Mouse (Mus musculus) midbrain, postnatal 0 days (tissue): ENCODE measurements around the gene Lingo3. TPM values are rescaled to one million over a fixed set of nuclear protein-coding genes. Genes with fewer than 3 reads are reported as not detected.

Experiments
- ATAC-seq: fragments of 200-750 bp; cut with Nextera tagmentation; 2 replicates; pipeline ENCODE4 v1.8.0; 2017; ENCODE audit warnings: moderate number of reproducible peaks, mild to moderate bottlenecking, moderate TSS enrichment, moderate library complexity; ENCODE audit not compliant: low FRiP score
- DNase-seq: peaks from one replicate; pipeline ENCODE4 v3.0.0-alpha.2; 2015; ENCODE audit warnings: low spot score
- H3K27ac ChIP-seq: fragments of 300-500 bp; sonication (generic); 2 replicates; pipeline ENCODE4 v1.5.1; 2014; ENCODE audit warnings: low read depth, mild to moderate bottlenecking, low read length, mixed read lengths
- H3K27me3 ChIP-seq: fragments of 300-500 bp; sonication (generic); 2 replicates; pipeline ENCODE4 v1.6.1; 2014; ENCODE audit warnings: low read length, control low read depth, mixed read lengths; ENCODE audit not compliant: insufficient read depth
- H3K36me3 ChIP-seq: fragments of 300-500 bp; sonication (generic); 2 replicates; pipeline ENCODE4 v1.6.1; 2014; ENCODE audit warnings: low read length, control low read depth, mixed read lengths; ENCODE audit not compliant: insufficient read depth
- H3K4me1 ChIP-seq: fragments of 300-500 bp; sonication (generic); 2 replicates; pipeline ENCODE4 v1.6.1; 2014; ENCODE audit warnings: mild to moderate bottlenecking, control low read depth, antibody characterized with exemption, low read length, mixed read lengths; ENCODE audit not compliant: insufficient read depth
- H3K4me2 ChIP-seq: fragments of 300-500 bp; sonication (generic); 2 replicates; pipeline ENCODE4 v1.6.1; 2014; ENCODE audit warnings: low read depth, mild to moderate bottlenecking, low read length, mixed read lengths; ENCODE audit not compliant: poor library complexity, severe bottlenecking
- H3K4me3 ChIP-seq: fragments of 300-500 bp; sonication (generic); 2 replicates; pipeline ENCODE4 v1.5.1; 2014; ENCODE audit warnings: low read depth, mild to moderate bottlenecking, low read length, moderate library complexity
- H3K9ac ChIP-seq: fragments of 300-500 bp; sonication (generic); replicated peaks from 2 replicates; pipeline ENCODE4 v1.6.1; 2014; ENCODE audit warnings: mild to moderate bottlenecking, low read length, moderate library complexity, mixed read lengths; ENCODE audit not compliant: poor library complexity, severe bottlenecking
- H3K9me3 ChIP-seq: fragments of 300-500 bp; sonication (generic); 2 replicates; pipeline ENCODE4 v1.6.1; 2016; ENCODE audit warnings: low read length, control low read depth
- CTCF ChIP-seq: IDR thresholded peaks from 2 replicates; pipeline ENCODE4 v1.5.1; 2016; ENCODE audit warnings: antibody characterized with exemption, mild to moderate bottlenecking
- WGBS: fragments of 180-500 bp; shearing (Covaris S2); extraction: QIAGEN DNeasy Blood & Tissue Kit; methylation state at CpG from one replicate; pipeline ENCODE4 v1.1.7; 2014; 5-methylcytosine and 5-hydroxymethylcytosine counted together
- polyA plus RNA-seq: library from polyadenylated mRNA; unstranded; fragments of >200 nt; fragmentation: Nextera tagmentation; extraction: Ambion mirVana; gene quantifications from 2 replicates; pipeline ENCODE4 v1.2.1, GENCODE M21; 2015
- total RNA-seq: library from RNA; depleted of rRNA; stranded (reverse); fragments of >200 nt; gene quantifications from 2 replicates; pipeline ENCODE4 v1.2.3, GENCODE M21; 2014

The Lingo3 gene
- total and polyA plus RNA-seq, 2 experiments from 2014 or later, result 24.4 to 61.0 TPM

DNA sequence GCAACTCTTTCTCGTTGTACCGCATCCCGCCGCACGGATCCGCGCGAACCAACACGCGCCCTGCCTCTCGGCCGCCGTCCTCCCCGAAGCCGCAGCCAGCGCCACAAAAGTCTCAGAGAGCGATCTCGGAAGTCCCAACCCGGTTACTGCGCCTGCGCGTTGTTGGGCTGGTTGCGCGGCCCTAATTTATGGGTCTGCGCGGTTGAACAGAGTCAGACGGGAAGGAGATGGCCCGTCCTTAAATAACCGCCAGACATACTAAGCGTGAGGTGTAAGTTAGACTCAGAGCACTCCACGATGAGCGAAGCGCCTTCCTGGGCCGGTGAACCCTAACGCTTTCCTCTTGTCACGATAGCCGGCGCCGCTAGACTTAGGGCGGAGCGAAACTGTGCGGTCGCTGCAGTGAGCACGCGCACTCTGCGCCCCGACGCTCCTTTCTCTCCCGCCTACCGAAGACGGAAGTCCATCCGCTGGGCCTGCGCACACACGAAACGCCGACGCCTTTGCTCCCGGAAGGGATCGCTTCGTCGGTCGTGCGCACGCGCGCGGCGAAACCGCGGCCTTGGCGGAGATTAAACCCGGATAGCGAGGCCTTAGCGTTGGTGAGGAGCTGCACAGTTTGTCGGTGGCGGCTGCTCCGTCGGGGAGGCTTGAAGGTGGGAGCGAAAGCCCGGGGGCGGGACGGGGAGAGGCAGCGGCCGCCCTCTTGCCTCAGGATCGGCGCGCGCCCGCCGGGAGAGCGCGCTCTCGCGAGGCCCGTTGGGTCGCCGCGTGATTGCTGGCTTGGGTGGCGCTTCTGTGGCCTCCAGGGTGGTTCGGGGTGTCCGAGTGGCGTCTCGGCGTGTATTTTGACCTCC lies 45.5 kb downstream of the Lingo3 start, which contains the start of the genes Sf3a2 and Plekhj1:
TSS of gene Sf3a2 (plus strand) at position 49 of the 857 bp plus-strand sequence.
TSS of gene Plekhj1 (minus strand) at position 477 of the 857 bp plus-strand sequence.
- no peak for TF ChIP-seq CTCF
- under 1% methylated on average over 102 of the region's 104 CpGs for WGBS
- peaks cover 47% of the 10 kb centered on the region for H3K36me3 ChIP-seq
- no peaks in the 10 kb centered on the region for H3K27me3 ChIP-seq
- H3K27ac ChIP-seq, result peak within 1 kb of the TSS; percentile 99
- no peaks in the 10 kb centered on the region for H3K9me3 ChIP-seq
- peak within 1 kb of the TSS; percentile 79 for H3K4me3 ChIP-seq
- H3K4me1 ChIP-seq, result peaks cover 14% of the 10 kb centered on the region
- peak within 1 kb of the TSS; percentile 94 for H3K4me2 ChIP-seq
- peak; percentile 89 for ATAC-seq
- peak within 1 kb of the TSS; percentile 99 for H3K9ac ChIP-seq
- DNase-seq, result peak; percentile 98

DNA sequence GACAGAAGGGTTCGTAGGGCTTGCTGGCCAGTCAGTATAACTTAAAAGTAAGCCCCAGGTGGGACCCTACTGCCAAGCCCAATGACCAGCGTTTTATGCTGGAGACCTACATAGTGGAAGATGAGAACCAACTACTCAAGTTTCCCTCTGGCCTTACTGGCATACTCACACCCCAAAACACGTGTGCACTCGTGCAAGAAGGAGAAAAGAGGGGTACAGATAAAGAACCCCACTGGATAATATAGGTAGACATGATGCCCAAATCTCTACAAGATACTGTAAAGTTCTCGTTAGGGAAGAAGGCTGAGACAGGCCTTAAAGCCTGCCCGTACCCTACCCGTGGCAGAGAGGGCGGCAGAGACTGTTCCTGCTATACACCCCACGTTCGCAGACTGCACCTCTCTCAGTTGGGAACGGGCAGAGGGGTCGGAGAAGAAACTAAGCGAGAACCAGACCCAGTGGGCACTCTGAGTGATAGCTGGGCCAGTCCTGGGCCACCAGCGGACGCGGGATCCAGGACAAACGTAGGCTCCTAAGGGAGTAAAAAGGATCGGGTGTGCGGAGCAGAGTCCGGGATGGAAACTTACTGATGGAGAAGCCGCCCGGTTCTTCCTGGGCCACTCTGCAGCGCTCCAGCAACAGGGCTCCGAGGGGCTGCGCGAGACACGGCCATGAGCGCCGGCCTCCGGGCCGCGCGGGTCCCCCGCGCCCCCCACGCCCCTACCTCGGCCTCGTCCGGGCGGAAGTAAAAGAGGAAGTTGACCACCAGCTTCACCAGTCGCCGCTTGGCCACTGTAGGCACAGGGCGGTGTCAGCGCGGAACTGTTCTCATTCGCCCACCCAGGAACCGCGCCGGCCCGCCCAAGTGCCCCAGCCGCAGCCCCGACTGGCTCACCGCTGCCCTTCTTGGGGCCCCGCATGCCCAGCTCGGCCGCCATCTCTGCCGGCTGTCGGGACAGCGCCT lies 46.4 kb downstream of the Lingo3 start:
- H3K9ac ChIP-seq, result peak overlapping the region; percentile 99
- TF ChIP-seq CTCF, result no peak
- H3K4me1 ChIP-seq, result peaks cover 14% of the 10 kb centered on the region
- no peaks in the 10 kb centered on the region for H3K27me3 ChIP-seq
- H3K4me2 ChIP-seq, result peak overlapping the region; percentile 94
- WGBS, result 3% methylated on average over 54 of the region's 59 CpGs
- H3K4me3 ChIP-seq, result peak overlapping the region; percentile 79
- H3K36me3 ChIP-seq, result peaks cover 46% of the 10 kb centered on the region
- ATAC-seq (peak; percentile 73), DNase-seq (peak; percentile 82)
- H3K27ac ChIP-seq, result peak overlapping the region; percentile 99
- H3K9me3 ChIP-seq, result no peaks in the 10 kb centered on the region

DNA sequence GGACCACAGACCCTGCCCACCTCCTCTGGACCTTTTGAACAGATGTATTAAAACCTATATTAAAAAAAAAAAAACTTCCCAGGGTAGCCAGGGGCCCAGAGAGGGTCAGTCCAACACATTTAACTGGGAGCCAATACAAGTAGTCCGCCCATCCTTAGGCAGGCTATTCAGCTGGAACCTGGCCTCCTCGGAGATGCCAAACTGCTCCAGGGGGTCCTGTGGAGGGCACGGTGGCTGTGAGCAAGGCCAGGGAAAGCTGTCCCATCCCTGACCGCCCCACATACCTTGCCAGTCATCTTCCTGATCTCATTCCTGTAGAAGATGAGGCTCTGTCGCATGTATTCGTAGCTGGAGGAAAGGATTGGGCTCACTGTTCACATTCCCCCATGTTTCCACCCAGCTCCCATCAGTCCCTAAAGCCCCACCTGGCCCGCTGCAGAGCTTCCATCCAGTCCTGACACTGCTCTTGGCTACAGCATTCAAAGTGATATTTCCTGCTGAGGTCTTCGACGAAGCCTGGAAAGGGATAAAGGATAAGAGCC lies 47.5 kb downstream of the Lingo3 start:
- Histone ChIP-seq H3K4me2 (no peak overlapping the region), H3K27me3 (no peaks in the 10 kb centered on the region), H3K4me3 (no peak overlapping the region), H3K36me3 (peaks cover 46% of the 10 kb centered on the region), H3K27ac (no peak overlapping the region), H3K9me3 (no peaks in the 10 kb centered on the region), H3K4me1 (peaks cover 14% of the 10 kb centered on the region), H3K9ac (no peak overlapping the region)
- DNase-seq, result no peak
- WGBS, result 86% methylated on average over 9 of the region's 9 CpGs
- no peak for TF ChIP-seq CTCF
- ATAC-seq, result no peak

DNA sequence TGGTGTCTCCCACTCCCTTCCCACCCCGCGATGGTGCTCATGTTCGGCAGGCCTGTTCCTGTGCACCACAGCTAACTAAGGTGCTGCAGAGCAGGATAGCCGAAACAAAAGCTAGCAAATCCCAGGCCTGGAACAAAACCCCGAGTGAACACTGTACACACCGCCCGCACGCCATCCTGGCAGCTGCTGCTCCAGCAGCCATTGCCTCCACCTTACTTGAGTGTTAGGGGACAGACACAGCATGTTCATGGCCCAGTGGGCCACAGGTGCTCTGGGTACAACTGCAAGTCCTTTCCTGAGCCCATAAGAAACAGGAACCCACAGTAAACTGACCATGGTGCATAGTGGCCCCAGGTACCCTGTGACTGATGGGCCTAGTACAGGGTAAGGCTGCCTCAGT lies 49.1 kb downstream of the Lingo3 start:
- no peak for DNase-seq
- Histone ChIP-seq H3K4me1 (peaks cover 12% of the 10 kb centered on the region), H3K4me3 (no peak overlapping the region), H3K9me3 (no peaks in the 10 kb centered on the region), H3K27me3 (no peaks in the 10 kb centered on the region), H3K36me3 (peaks cover 57% of the 10 kb centered on the region), H3K27ac (no peak overlapping the region), H3K4me2 (no peak overlapping the region), H3K9ac (no peak overlapping the region)
- ATAC-seq, result no peak
- TF ChIP-seq CTCF, result no peak
- WGBS, result 87% methylated on average over 8 of the region's 8 CpGs

DNA sequence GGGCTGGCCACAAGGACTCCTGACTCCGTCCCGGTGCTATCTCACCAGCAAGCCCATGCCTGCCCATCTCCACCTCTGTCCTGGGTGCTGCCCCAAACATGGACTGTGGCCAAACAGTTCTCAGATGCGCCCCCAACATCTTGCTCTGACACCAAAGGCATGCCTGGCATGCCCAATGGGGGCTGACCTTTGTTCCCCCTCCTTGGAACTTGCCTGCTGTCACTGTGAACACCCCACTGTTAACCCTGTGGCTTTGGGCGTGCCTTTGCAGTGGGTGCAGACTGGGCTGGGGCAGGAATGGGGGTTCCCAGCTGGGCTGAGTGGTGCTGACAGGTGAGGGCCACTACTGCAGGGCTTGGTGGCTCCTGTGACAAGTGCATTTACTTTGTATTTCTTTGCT lies 50.0 kb downstream of the Lingo3 start:
- 88% methylated on average over 4 of the region's 4 CpGs for WGBS
- H3K36me3 ChIP-seq, result peaks cover 65% of the 10 kb centered on the region

More for the DNA sequence above, 50.0 kb downstream of the Lingo3 start:
- no peak overlapping the region for H3K4me3 ChIP-seq
- no peak overlapping the region for H3K9ac ChIP-seq
- H3K27me3 ChIP-seq, result no peaks in the 10 kb centered on the region
- H3K4me1 ChIP-seq, result peaks cover 7% of the 10 kb centered on the region; the same call in 1 of the 2 replicates
- H3K27ac ChIP-seq, result no peak overlapping the region
- no peak overlapping the region for H3K4me2 ChIP-seq
- no peak for TF ChIP-seq CTCF
- H3K9me3 ChIP-seq, result no peaks in the 10 kb centered on the region
- DNase-seq (no peak), ATAC-seq (no peak)
